Mouse (Mus musculus) heart, embryonic 16.5 days (tissue): ENCODE data around the gene Hivep2. TPM values are rescaled to one million over a fixed set of nuclear protein-coding genes. Genes with fewer than 3 reads are reported as not detected.

ENCODE experiments used
- ATAC-seq: fragments of 200-750 bp; cut with Nextera tagmentation; replicated peaks from 2 replicates; pipeline ENCODE4 v1.8.0; 2017; ENCODE audit warnings: moderate number of reproducible peaks; ENCODE audit not compliant: insufficient read depth, low FRiP score; ENCODE audit errors: extremely low read depth
- H3K27ac ChIP-seq: fragments of 300-500 bp; sonication (generic); 2 replicates; pipeline ENCODE4 v1.5.1; 2014; ENCODE audit warnings: mild to moderate bottlenecking, low read length, control low read depth, moderate library complexity
- H3K27me3 ChIP-seq: fragments of 300-500 bp; sonication (generic); 2 replicates; pipeline ENCODE4 v1.6.1; 2014; ENCODE audit warnings: low read length, mixed read lengths; ENCODE audit not compliant: control insufficient read depth, insufficient read depth
- H3K36me3 ChIP-seq: fragments of 300-500 bp; sonication (generic); 2 replicates; pipeline ENCODE4 v1.6.1; 2014; ENCODE audit not compliant: control insufficient read depth, insufficient read depth
- H3K4me1 ChIP-seq: fragments of 300-500 bp; sonication (generic); 2 replicates; pipeline ENCODE4 v1.6.1; 2014; ENCODE audit warnings: low read length, mixed read lengths; ENCODE audit not compliant: control insufficient read depth, insufficient read depth
- H3K4me2 ChIP-seq: fragments of 300-500 bp; sonication (generic); 2 replicates; pipeline ENCODE4 v1.6.1; 2014; ENCODE audit warnings: low read depth, mild to moderate bottlenecking, control low read depth, low read length
- H3K4me3 ChIP-seq: fragments of 300-500 bp; sonication (generic); 2 replicates; pipeline ENCODE4 v1.5.1; 2014; ENCODE audit warnings: mild to moderate bottlenecking, control low read depth, low read length
- H3K9ac ChIP-seq: fragments of 300-500 bp; sonication (generic); 2 replicates; pipeline ENCODE4 v1.6.1; 2014; ENCODE audit warnings: low read length, control low read depth
- H3K9me3 ChIP-seq: fragments of 300-500 bp; sonication (generic); replicated peaks from 2 replicates; pipeline ENCODE4 v1.6.1; 2016; ENCODE audit warnings: low read length; ENCODE audit not compliant: control insufficient read depth
- WGBS: fragments of 180-500 bp; shearing (Covaris S2); extraction: QIAGEN DNeasy Blood & Tissue Kit; methylation state at CpG from one replicate; pipeline ENCODE4 v1.1.7; 2014; 5-methylcytosine and 5-hydroxymethylcytosine counted together
- polyA plus RNA-seq: library from polyadenylated mRNA; unstranded; fragments of >200 nt; fragmentation: Nextera tagmentation; extraction: Ambion mirVana; gene quantifications from 2 replicates; pipeline ENCODE4 v1.2.1, GENCODE M21; 2015

Hivep2 gene
- 5.1 and 5.7 TPM in 2 replicates for polyA plus RNA-seq

DNA sequence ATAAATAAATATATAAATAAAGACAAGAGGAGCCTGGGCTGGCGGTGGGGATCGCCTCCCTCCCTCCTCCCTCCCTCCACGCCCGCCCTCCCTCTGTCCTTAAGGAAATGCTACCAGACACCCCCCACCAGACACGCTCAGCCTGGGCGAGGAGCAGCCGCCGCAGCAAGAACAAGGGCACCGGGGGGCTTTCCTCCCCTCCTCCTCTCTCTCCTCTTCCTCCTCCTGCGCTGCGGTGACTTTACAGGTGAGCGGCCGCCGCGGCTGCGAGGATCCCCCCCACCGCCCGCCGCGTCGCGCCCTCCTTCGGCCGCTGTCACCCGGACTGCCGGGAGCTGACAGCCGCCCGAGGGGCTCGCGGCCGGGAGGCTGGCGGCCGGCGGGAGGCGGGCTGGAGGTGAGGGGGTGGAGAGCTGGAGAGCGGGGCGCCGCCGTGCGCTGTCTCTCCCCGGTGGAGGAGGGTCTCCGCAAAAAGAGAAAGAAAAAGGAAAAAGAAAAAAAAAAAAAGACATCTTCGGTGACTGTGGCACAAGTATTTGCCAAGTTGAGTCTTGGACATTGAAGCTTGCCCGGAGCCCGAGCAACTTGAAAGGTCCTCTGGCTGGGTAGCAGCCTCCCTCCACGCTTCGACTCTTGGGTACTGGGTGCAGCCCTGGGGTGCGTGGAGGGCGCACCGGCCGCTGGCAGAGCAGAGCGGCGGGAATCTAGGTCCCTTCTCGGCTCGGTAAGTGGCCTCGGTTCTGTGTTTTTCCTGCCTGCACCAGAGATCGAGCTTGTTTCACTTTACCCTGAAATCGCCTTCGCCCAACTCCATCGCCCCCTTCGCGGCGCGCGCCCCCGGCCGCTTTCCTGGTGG is at the start of gene Hivep2:
Gene Hivep2, plus strand, starts transcription at position 102 of the 856 bp plus-strand sequence.
- Histone ChIP-seq H3K9ac (peak within 1 kb of the TSS; percentile 92), H3K4me3 (peak within 1 kb of the TSS; percentile 92), H3K36me3 (no peaks in the 10 kb centered on the region), H3K4me1 (0 out of 2 replicates have a peak, but pooled peaks cover 2% of the 10 kb centered on the region), H3K27ac (peak within 1 kb of the TSS; percentile 99), H3K9me3 (no peaks in the 10 kb centered on the region), H3K27me3 (no peaks in the 10 kb centered on the region), H3K4me2 (peak within 1 kb of the TSS; percentile 98)
- WGBS: under 1% methylated on average over 67 of the region's 67 CpGs
- peak; percentile 28 for ATAC-seq

DNA sequence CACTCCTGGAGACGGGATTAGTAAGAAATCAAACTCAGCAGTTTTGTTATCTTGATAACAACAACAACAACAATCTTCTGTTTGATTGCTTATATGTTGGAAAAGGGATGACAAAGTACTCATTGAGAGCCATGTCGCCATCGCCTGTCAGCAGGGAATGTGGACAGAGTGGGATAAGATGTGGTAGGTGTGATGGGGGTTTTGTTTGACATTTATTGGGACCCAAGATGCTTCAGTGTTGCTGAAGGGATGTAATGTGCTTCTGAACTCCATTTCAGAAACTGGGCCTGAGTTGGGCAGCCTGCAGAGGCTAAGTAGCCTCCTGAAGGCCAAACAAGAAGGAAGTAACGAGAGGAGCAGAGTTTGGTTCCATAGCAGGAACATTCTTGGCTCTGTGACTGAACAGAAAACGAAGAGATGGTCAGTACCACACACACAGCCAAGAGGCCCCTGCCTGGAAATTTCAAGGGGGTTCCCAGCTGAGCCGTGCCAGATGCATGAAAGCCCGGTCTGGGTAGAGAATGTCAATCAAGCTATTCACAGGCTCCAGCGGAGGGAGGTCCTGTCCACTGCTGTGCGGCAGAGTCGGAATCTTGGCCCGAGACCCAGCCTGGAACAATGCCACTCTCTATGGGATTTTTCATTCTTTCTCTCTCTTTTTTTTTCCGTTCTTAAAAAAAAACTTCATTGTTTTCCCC is 49.1 kb upstream of the Hivep2 start:
- WGBS: 26% methylated on average over 12 of the region's 12 CpGs
- no peaks in the 10 kb centered on the region for H3K36me3 ChIP-seq
- H3K4me1 ChIP-seq: peaks cover 8% of the 10 kb centered on the region; the same call in 1 of the 2 replicates
- peak overlapping the region; percentile 44; the same call in 1 of the 2 replicates for H3K4me2 ChIP-seq
- peak; percentile 73; the same call in 1 of the 2 replicates for ATAC-seq
- peak overlapping the region; percentile 39; the same call in 1 of the 2 replicates for H3K27ac ChIP-seq
- H3K4me3 ChIP-seq: 0 out of 2 replicates have a peak overlapping the region, but pooled peaks have one; percentile 3
- no peaks in the 10 kb centered on the region for H3K9me3 ChIP-seq
- no peak overlapping the region; the same call in 1 of the 2 replicates for H3K9ac ChIP-seq
- no peaks in the 10 kb centered on the region for H3K27me3 ChIP-seq

DNA sequence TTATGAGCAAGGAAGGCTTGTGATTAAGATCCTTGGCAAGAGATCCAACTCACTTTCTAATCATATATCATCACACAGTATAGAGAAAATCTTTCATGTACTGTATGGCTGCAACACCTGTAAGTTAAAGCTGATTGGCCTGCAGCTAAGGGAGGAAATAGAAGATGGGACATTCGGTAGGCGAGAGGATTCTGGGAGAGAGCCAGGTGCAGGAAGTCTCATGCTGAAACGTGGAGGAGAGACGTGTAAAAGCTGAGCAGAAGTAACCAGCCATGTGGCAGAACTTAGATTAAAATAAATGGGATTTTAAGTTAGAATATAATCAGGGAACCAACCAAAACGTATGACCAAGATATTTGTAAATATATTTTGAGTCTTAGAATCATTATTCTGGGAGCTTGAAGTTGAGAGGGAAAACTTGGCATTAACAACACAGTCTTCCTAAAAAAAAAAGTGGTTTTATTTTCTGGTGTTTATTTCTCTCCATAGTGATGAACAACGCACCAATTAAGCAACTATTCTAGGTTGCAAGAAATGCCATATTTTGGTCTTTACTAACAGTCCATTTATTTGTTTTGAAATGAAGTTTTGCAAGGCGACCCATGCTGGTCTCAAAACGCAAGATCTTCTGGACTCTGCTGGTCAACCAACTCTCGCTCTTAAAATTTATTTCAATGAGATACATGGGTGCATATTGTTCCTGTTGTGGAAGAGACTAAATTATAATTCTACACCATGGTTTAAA is 44.1 kb upstream of the Hivep2 start:
- 70% methylated on average over 9 of the region's 9 CpGs for WGBS

DNA sequence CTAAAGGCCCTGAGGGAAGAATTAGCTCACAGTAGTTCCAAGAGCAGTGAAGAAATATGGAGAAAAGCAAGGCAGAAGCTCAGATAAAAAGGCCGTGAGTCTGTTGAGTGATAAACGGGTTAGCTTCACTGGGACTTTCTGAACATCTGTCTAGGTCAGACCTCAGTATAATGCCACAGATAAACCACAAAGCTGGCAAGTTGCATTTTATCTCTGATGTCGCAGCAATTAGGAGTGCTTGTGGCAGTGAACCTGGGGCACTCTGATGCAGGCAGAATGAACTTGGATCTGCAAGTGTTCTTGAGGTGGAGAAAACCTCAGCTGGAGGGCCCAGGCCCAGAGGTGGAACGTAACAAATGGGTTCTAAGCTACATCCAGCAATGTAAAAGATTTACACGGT is 36.6 kb upstream of the Hivep2 start:
- Histone ChIP-seq H3K4me2 (no peak overlapping the region), H3K9me3 (no peaks in the 10 kb centered on the region), H3K4me3 (no peak overlapping the region), H3K36me3 (no peaks in the 10 kb centered on the region), H3K9ac (no peak overlapping the region), H3K4me1 (no peaks in the 10 kb centered on the region), H3K27me3 (no peaks in the 10 kb centered on the region), H3K27ac (no peak overlapping the region)
- no peak for ATAC-seq
- 52% methylated on average over 5 of the region's 5 CpGs for WGBS

More for the DNA sequence above, 44.1 kb upstream of the Hivep2 start:
- no peaks in the 10 kb centered on the region for H3K27me3 ChIP-seq
- H3K4me2 ChIP-seq: no peak overlapping the region
- H3K4me3 ChIP-seq: no peak overlapping the region
- H3K4me1 ChIP-seq: peaks cover 2% of the 10 kb centered on the region; the same call in 1 of the 2 replicates
- H3K9ac ChIP-seq: no peak overlapping the region
- no peak overlapping the region for H3K27ac ChIP-seq
- no peak for ATAC-seq
- no peaks in the 10 kb centered on the region for H3K9me3 ChIP-seq
- H3K36me3 ChIP-seq: no peaks in the 10 kb centered on the region

DNA sequence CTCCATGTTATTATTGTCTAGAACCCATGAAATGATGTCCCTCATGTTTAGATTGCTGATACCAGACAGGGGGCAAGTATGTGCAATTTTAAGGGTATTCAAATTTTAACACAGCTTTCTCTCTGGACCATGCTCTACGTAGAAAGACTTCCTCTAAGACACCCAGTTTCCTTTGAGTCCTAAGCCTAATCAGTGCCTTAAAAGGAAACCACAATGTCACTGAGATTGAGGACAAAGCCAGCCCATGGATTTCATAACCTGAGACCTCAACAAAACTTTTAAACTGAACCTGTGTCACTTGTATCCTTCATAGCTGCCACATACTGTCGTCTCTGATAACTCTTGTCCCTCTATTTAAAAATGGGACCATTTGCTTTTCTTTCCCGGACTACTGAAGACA is 33.7 kb upstream of the Hivep2 start:
- no peaks in the 10 kb centered on the region for H3K36me3 ChIP-seq
- H3K9me3 ChIP-seq: no peaks in the 10 kb centered on the region
- H3K9ac ChIP-seq: no peak overlapping the region
- no peaks in the 10 kb centered on the region for H3K27me3 ChIP-seq
- H3K4me2 ChIP-seq: no peak overlapping the region
- no peak overlapping the region for H3K4me3 ChIP-seq
- H3K4me1 ChIP-seq: no peaks in the 10 kb centered on the region
- no peak for ATAC-seq
- no peak overlapping the region for H3K27ac ChIP-seq
- WGBS: 60% methylated on average over 3 of the region's 3 CpGs

DNA sequence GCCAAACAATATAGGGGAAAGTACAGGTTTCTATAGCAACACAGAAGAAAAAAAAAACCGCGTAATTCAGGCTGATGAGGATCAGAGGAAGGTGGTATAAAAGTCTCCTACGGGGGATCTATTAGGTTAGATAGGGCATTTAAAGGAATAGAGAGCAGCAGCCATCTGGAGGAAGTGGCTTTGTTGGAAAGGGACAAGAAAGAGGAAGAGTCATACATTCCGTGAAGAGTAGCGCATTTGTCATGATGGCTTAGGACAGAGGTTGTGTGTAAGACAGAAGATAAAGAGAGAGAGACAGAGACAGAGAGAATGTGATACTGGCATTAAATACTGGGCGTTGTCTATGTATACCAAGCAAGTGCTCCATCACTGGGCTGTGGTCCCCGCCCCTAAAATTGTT is 32.6 kb upstream of the Hivep2 start:
- H3K27ac ChIP-seq: no peak overlapping the region
- H3K4me2 ChIP-seq: no peak overlapping the region
- ATAC-seq: no peak

DNA sequence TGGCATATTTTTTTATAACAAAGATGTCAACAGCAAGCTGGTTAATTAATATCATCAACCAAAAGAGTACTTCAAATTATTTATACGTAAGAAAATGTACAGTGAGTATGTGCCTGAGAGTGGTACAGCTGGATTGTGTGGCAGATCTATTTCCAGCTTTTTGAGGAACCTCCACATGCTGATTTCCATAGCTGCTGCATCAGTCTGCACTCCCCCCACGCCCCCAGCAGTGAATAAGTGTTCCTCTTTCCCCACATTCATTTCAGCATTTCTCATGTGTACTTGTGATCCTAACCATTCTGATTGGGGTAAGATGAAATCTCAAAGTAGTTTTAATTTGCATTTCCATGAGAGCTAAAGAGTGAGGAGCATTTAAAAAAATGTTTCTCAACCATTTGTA is 30.2 kb upstream of the Hivep2 start:
- Histone ChIP-seq H3K27me3 (no peaks in the 10 kb centered on the region), H3K9me3 (no peaks in the 10 kb centered on the region), H3K4me2 (no peak overlapping the region), H3K36me3 (no peaks in the 10 kb centered on the region), H3K4me3 (no peak overlapping the region), H3K4me1 (no peaks in the 10 kb centered on the region), H3K27ac (no peak overlapping the region), H3K9ac (no peak overlapping the region)
- ATAC-seq: no peak
- 75% methylated on average over 2 of the region's 2 CpGs for WGBS

More for the DNA sequence above, 32.6 kb upstream of the Hivep2 start:
- Histone ChIP-seq H3K4me1 (no peaks in the 10 kb centered on the region), H3K9me3 (no peaks in the 10 kb centered on the region), H3K36me3 (no peaks in the 10 kb centered on the region), H3K27me3 (no peaks in the 10 kb centered on the region), H3K9ac (no peak overlapping the region), H3K4me3 (no peak overlapping the region)
- WGBS: 76% methylated on average over 7 of the region's 7 CpGs

DNA sequence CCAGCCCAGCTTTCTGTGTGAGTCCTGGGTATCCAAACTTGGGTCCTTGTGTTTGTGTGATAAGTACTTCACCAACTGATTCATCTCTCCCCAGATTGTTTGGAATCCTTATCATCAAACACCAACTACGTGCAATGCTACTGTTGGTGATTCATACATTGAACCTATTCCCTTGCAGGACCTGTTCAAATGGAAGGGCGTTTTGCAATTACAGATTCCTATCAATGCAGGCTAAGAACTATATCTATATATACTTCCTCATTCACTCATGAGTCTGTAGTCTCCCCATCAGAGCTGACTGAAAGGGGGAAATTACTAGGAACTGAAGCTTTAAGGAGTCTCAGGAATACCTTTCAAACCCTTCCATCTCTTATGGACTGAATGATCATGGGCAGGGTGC is 24.5 kb upstream of the Hivep2 start:
- no peak overlapping the region for H3K9ac ChIP-seq
- no peak overlapping the region for H3K4me2 ChIP-seq
- H3K36me3 ChIP-seq: no peaks in the 10 kb centered on the region
- no peak overlapping the region for H3K4me3 ChIP-seq
- no peak overlapping the region for H3K27ac ChIP-seq
- no peaks in the 10 kb centered on the region for H3K9me3 ChIP-seq
- 73% methylated on average over 2 of the region's 2 CpGs for WGBS
- no peaks in the 10 kb centered on the region for H3K4me1 ChIP-seq
- ATAC-seq: no peak
- H3K27me3 ChIP-seq: no peaks in the 10 kb centered on the region
